Mouse (Mus musculus): ENCODE measurements around the gene Dpy19l3.
A peak's percentile ranks its signal among the peaks of the same experiment; 100 is the strongest.

Gene Dpy19l3

GRCm38 (mm10) chr7:35754033-35754885 is at the start of gene Dpy19l3:
Gene Dpy19l3, minus strand, starts transcription at chr7:35754454.
- DNase-seq (ENCODE audit: low read depth) = peak; percentile 92

DNA sequence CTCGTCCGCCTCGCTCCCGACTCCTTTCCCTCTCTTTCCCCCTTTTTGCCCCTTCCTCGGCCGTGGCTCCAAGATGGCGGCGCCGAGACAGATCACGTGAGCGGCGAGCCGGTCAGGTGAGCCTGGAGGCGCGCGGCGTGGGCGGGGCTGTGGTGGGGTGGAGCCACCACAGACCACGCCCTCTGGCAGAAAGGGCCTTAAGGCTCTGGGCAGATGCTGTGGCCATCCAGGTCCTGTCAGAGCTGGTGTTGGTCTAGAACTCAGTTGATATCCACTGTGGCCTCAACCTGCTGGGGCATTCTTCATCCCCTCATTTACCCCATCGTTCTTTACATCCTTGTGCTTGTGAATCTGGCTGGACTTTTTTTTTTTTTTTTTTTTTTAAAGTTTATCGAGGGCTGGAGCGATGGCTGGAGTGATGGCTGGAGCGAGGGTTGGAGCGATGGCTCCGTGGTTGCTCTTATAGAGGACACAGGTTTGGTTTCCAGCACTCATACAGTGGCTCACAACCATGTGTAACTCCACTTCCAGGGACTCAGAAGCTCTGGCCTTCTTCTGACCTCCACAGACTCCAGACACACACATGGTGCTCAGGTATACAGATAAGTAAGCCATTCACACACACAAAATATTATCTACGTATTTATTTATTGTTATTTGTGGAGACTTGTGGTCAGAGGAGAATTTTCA is 48.8 kb upstream of the Dpy19l3 start, which contains the start of gene Zfp507:
Zfp507 (minus strand) TSS at position 98 of the 690 bp plus-strand sequence.
- peak; percentile 90 for DNase-seq (ENCODE audit: low read depth)

DNA sequence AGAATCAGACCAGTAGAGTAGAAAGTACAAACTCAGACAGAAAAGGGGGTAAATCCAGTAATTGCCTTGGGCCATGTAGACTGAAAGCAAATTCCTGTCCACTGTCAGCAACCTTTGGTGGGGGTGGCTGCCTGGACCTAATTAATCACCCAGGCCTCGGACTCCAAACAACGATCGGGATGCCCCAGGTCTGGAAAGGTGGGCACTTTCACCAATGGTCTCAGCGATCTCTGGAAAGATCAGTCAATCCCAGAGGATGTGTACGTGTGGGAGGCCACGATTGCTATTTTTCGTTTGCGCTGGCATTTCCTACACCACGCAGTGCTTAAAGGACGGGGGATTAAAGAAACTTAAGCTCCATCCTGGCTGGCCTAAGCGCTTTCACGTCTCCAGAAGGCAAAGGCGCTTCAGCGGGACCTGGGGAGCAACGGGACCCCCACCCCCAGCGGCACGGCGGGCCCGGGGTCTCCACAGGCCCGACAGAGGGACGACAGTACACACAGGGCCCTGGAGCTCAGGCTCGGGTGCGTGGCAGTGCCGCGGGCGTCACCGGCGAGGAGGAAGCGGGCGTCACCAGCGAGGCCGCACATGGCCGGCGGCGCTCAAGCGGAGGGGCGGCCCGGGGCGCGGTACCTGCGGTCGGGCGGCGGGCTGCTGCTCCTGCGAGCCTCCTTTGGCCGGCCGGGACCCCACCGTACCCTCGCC is 48.1 kb upstream of the Dpy19l3 start:
- no peak for DNase-seq (ENCODE audit: low read depth)

GRCm38 (mm10) chr7:35796123-35796522 is 41.9 kb upstream of the Dpy19l3 start:
- no peak for DNase-seq (ENCODE audit: low read depth)

- DNase-seq (ENCODE audit: low read depth) = no peak
Measured at GRCm38 (mm10) chr7:35794145-35794664, 40.0 kb upstream of the Dpy19l3 start.

DNA sequence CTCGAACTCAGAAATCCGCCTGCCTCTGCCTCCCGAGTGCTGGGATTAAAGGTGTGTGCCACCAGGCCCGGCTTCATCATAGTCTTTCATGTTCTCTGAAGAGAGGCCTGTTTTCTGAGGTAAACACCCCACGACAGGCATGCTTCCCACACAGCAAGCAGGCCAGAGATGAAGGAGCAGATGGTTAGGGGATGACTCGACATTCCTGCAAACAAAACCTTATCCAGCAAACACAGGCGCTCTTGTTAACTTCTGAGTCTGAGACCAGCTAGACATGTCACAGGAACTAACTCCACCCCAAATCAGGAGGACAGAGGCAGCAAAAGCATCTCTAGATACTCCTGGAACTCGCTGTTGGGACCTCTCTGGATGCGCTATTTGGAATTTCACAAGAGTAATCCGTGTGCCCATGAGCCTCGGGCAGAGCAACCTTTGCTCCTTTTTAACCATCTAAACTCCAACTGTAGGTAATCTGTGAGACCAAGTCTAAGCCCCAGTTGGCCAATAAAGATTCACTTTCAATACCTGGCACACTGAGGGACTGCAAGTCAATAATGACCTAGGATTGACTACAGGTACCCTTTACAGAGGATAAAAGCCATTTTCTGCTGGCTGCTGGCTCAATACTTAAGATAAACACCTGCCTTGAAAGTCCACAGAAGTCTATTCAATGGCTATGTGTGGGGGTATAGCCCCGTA is 38.0 kb upstream of the Dpy19l3 start:
- no peak for DNase-seq (ENCODE audit: low read depth)

GRCm38 (mm10) chr7:35790926-35791325 is 36.7 kb upstream of the Dpy19l3 start:
- DNase-seq (ENCODE audit: low read depth) = no peak

- no peak for DNase-seq (ENCODE audit: low read depth)
Measured at GRCm38 (mm10) chr7:35790201-35790600, 35.9 kb upstream of the Dpy19l3 start.

GRCm38 (mm10) chr7:35785579-35785978 is 31.3 kb upstream of the Dpy19l3 start:
- no peak for DNase-seq (ENCODE audit: low read depth)

DNA sequence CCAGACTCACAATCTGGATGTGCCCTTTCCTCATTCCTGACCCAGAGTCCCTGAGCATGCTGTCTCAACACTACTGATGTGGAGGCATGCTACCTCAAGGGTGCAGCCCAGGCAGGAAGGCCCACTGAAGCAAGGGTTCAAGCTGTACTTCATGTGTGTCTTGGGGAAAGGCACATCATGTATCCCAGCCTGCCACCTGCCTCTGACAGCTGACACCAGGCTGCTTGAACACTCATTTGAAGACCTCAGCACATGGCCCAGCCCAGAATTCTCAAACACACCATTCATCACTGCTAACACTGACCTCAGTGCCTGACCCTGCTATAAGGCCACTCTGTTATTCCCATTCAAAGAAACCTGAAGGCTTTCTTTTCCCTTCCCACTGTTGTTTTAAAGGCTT is 28.0 kb upstream of the Dpy19l3 start:
- no peak for DNase-seq (ENCODE audit: low read depth)

DNA sequence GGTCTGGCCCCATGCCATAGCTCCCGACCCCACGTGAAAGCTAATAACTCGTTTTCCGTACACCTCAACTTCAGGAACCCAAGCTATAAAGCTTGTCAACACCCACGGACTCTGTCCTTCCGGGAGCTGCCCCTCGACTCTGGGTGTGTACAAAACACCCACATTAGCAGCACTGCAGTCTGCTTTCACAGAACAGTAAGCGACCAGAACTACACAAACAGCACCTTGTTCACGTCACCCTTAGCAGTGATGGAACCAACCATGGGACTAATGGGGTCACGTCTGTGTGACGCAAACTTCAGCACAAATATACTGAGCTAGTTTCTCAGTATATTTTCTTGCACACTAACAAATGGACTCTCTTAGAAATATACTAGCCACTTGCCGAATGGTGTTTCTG is 19.9 kb upstream of the Dpy19l3 start:
- DNase-seq (ENCODE audit: low read depth) = no peak

- DNase-seq (ENCODE audit: low read depth) = no peak
Measured at GRCm38 (mm10) chr7:35772347-35772746, 18.1 kb upstream of the Dpy19l3 start.

DNA sequence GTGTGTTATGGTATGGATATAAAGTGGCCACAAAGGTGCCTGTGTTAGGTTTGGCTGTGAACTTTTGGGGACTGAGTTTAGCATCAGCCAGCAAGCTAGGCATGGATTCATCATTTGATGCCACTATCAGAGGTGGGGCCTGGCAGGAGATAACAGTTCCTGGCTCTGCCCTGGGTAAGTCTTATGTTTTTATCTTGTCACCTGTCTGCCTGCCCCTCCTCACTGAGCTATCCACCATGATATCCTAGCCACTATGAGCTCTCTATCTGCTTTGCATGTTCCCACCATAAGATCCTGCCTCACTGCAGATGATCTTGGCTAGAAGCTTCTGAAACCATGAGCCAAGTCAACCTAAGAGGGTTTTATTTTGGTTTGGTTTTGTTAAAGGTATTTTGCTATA is 16.9 kb upstream of the Dpy19l3 start:
- DNase-seq (ENCODE audit: low read depth) = no peak

DNA sequence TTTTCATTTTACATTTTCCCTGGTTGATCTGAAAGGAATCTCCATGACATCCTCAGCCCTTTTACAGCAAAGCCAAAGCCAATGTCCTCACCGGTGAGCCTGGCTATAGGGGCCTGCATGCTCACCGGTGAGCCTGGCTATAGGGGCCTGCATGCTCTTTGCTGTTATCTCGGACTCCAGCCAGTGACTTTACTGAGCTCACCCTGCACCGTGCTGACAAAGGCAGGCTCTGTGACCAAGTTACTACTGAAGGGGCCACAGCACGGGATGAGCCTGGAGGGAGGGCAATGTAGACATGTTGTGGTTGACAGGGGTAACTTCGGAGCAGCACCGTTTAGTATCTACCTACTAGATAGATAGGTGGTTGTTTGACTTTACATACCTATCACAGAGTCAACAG is 15.9 kb upstream of the Dpy19l3 start:
- no peak for DNase-seq (ENCODE audit: low read depth)

- DNase-seq (ENCODE audit: low read depth) = no peak
Measured at GRCm38 (mm10) chr7:35764461-35764860, 10.2 kb upstream of the Dpy19l3 start.

DNA sequence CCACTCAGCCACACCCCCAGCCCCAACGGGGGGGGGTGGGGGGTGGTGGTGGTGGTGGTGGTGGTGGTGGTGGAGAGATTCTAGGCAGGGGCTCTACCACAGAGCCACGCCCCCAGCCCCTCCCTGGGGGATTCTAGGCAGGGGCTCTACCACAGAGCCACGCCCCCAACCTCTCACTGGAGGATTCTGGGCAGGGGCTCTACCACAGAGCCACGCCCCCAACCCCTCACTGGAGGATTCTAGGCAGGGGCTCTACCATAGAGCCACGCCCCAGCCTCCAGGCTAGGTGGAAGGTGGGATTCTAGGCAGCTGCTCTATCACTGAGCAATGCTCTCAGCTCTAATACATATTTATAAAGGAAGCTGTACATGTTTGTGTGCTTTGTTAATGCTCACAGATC is 7.5 kb upstream of the Dpy19l3 start:
- DNase-seq (ENCODE audit: low read depth) = no peak

DNA sequence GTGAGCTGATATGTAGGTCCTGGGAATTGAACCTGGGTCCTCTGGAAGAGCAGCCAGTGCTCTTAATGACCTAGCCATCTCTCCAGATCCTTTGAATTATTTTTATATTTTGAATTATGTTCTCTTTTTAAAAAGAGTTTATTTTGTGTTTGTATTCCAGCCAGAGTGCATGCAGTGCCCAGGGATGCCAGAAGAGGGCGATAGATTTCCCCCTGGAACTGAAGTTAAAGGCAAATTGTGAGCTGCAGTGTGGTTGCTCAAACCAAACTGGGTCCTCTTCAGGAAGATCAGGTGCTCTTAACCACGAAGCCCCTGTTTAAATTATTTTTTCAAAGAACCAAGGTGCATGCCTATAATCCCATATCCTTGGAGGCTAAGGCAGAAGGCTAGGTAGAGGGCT is 5.3 kb upstream of the Dpy19l3 start:
- DNase-seq (ENCODE audit: low read depth) = peak; percentile 62

DNA sequence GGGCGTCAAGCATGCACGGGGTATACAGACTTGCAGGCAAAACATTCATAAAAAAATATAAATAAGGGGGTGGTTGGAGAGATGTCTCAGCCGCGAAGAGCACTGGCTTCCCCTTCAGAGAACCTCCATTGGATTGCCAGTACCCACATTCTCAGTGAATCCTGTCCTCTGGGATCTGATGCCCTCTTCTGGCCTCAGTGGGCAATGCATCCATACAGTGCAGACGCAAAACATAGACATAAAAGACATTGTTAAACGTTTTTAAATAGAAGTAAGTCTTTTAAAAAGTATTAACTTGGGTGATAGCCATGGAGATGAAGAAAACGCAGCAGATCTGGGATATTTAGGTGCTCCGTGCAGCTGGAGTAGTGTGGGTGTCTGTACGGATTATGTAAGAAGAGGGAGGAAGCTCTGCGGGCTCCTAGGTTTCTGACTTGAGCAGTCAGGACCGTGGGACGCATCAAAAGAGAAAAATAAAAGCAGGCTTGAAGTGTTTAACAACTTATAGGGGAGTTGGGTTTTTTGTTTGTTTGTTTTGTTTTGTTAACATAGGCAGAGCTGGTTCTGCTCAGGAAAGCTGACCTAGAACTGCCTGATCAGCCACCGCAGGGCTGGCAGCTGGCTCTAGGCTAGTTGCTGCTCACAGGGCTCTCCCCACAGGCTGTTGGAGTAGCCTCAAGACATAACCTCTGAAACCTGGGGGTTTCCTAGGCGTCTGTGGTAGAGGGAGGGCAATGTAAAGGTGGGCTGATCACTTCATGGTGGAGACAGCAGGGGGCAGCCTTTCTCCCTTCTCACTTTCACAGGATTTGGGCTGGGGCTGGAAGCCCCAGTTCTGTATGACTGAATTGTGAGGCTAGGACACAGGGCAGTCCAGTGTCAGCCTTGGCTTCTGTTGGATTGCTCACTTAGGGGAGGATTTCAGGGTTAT is 2.5 kb upstream of the Dpy19l3 start:
- DNase-seq (ENCODE audit: low read depth) = peak; percentile 73

- DNase-seq (ENCODE audit: low read depth) = no peak
Measured at GRCm38 (mm10) chr7:35754886-35755168, 573 bp upstream of the Dpy19l3 start.

GRCm38 (mm10) chr7:35753319-35754032 is 778 bp downstream of the Dpy19l3 start:
- no peak for DNase-seq (ENCODE audit: low read depth)
